Mouse (Mus musculus) liver, adult 2 months (tissue): ENCODE measurements around the gene Cenpn.

Source experiments
- CTCF ChIP-seq: fragments of 200-500 bp; IDR thresholded peaks from 2 replicates; pipeline ENCODE4 v1.5.1; 2011; ENCODE audit warnings: low read depth, low read length, control low read depth
- POLR2A ChIP-seq: fragments of 200-500 bp; IDR thresholded peaks from 2 replicates; pipeline ENCODE4 v1.6.1; 2011; ENCODE audit warnings: low read length, control low read depth; ENCODE audit not compliant: insufficient read depth; ENCODE audit errors: extremely low read depth

GRCm38 (mm10) chr8:116978052-116978451, 56.5 kb downstream of the Cenpn start:
- no peak for TF ChIP-seq POLR2A
- no peak for TF ChIP-seq CTCF
